Mouse (Mus musculus): ENCODE data around the gene Zdhhc23. TPM values are rescaled to one million over a fixed set of nuclear protein-coding genes. Genes with fewer than 3 reads are reported as not detected.

Zdhhc23 gene
- total and polyA plus RNA-seq, 2 experiments from 2014 or later = 2.7 to 4.8 TPM

GRCm38 (mm10) chr16:43951591-43951990 is 28.0 kb downstream of the Zdhhc23 start:
- no peak overlapping the region for H3K27ac ChIP-seq
- no peak overlapping the region for H3K4me2 ChIP-seq (ENCODE audit: low read depth, low read length)
- DNase-seq (ENCODE audit: low spot score) = no peak
- H3K4me1 ChIP-seq (ENCODE audit: insufficient read depth, low read length) = no peaks in the 10 kb centered on the region
- no peaks in the 10 kb centered on the region for H3K9me3 ChIP-seq (ENCODE audit: low read length)
- no peaks in the 10 kb centered on the region for H3K36me3 ChIP-seq (ENCODE audit: insufficient read depth, low read length)
- TF ChIP-seq CTCF (IDR thresholded peaks at IDR 0.05; ENCODE audit: low read depth) = no peak
- ATAC-seq = no peak
- no peak overlapping the region for H3K9ac ChIP-seq (replicated peaks; ENCODE audit: low read length)
- H3K4me3 ChIP-seq (ENCODE audit: low read length) = no peak overlapping the region
- 84% methylated on average over 4 of the region's 4 CpGs for WGBS
- H3K27me3 ChIP-seq (ENCODE audit: insufficient read depth, low read length) = no peaks in the 10 kb centered on the region

- no peak overlapping the region for H3K4me2 ChIP-seq (ENCODE audit: low read depth, low read length)
- no peak for TF ChIP-seq CTCF (IDR thresholded peaks at IDR 0.05; ENCODE audit: low read depth)
- H3K9ac ChIP-seq (replicated peaks; ENCODE audit: low read length) = no peak overlapping the region
- no peaks in the 10 kb centered on the region for H3K36me3 ChIP-seq (ENCODE audit: insufficient read depth, low read length)
- H3K4me3 ChIP-seq (ENCODE audit: low read length) = no peak overlapping the region
- no peak for ATAC-seq
- DNase-seq (ENCODE audit: low spot score) = no peak
- no peaks in the 10 kb centered on the region for H3K9me3 ChIP-seq (ENCODE audit: low read length)
- no peaks in the 10 kb centered on the region for H3K27me3 ChIP-seq (ENCODE audit: insufficient read depth, low read length)
- no peak overlapping the region for H3K27ac ChIP-seq
- H3K4me1 ChIP-seq (ENCODE audit: insufficient read depth, low read length) = no peaks in the 10 kb centered on the region
- WGBS = 65% methylated on average over 3 of the region's 3 CpGs
These were observed 33.7 kb downstream of the Zdhhc23 start for GRCm38 (mm10) chr16:43945869-43946268.

- Histone ChIP-seq H3K27me3 (ENCODE audit: insufficient read depth, low read length) (no peaks in the 10 kb centered on the region), H3K4me1 (ENCODE audit: insufficient read depth, low read length) (no peaks in the 10 kb centered on the region), H3K9me3 (ENCODE audit: low read length) (no peaks in the 10 kb centered on the region), H3K36me3 (ENCODE audit: insufficient read depth, low read length) (no peaks in the 10 kb centered on the region), H3K27ac (no peak overlapping the region), H3K9ac (replicated peaks; ENCODE audit: low read length) (no peak overlapping the region), H3K4me2 (ENCODE audit: low read depth, low read length) (no peak overlapping the region), H3K4me3 (ENCODE audit: low read length) (no peak overlapping the region)
- no peak for TF ChIP-seq CTCF (IDR thresholded peaks at IDR 0.05; ENCODE audit: low read depth)
- DNase-seq (ENCODE audit: low spot score) = no peak
- WGBS = 77% methylated on average over 3 of the region's 3 CpGs
- no peak for ATAC-seq
These were observed 34.2 kb downstream of the Zdhhc23 start for GRCm38 (mm10) chr16:43945351-43945750.

- Histone ChIP-seq H3K4me3 (ENCODE audit: low read length) (no peak overlapping the region), H3K4me1 (ENCODE audit: insufficient read depth, low read length) (no peaks in the 10 kb centered on the region), H3K27me3 (ENCODE audit: insufficient read depth, low read length) (no peaks in the 10 kb centered on the region), H3K36me3 (ENCODE audit: insufficient read depth, low read length) (no peaks in the 10 kb centered on the region), H3K4me2 (ENCODE audit: low read depth, low read length) (no peak overlapping the region), H3K27ac (no peak overlapping the region), H3K9me3 (ENCODE audit: low read length) (no peaks in the 10 kb centered on the region), H3K9ac (replicated peaks; ENCODE audit: low read length) (no peak overlapping the region)
- 91% methylated on average over 4 of the region's 4 CpGs for WGBS
- DNase-seq (ENCODE audit: low spot score) = no peak
- no peak for TF ChIP-seq CTCF (IDR thresholded peaks at IDR 0.05; ENCODE audit: low read depth)
- no peak for ATAC-seq
These were observed 38.7 kb downstream of the Zdhhc23 start for GRCm38 (mm10) chr16:43940846-43941245.

GRCm38 (mm10) chr16:43935892-43936291 is 43.7 kb downstream of the Zdhhc23 start:
- Histone ChIP-seq H3K4me1 (ENCODE audit: insufficient read depth, low read length) (no peaks in the 10 kb centered on the region), H3K36me3 (ENCODE audit: insufficient read depth, low read length) (no peaks in the 10 kb centered on the region), H3K9ac (replicated peaks; ENCODE audit: low read length) (no peak overlapping the region), H3K4me2 (ENCODE audit: low read depth, low read length) (no peak overlapping the region), H3K9me3 (ENCODE audit: low read length) (no peaks in the 10 kb centered on the region), H3K27ac (no peak overlapping the region), H3K4me3 (ENCODE audit: low read length) (no peak overlapping the region), H3K27me3 (ENCODE audit: insufficient read depth, low read length) (no peaks in the 10 kb centered on the region)
- DNase-seq (ENCODE audit: low spot score) (no peak), ATAC-seq (no peak)
- no peak for TF ChIP-seq CTCF (IDR thresholded peaks at IDR 0.05; ENCODE audit: low read depth)
- WGBS = 58% methylated on average over 3 of the region's 3 CpGs

GRCm38 (mm10) chr16:43935367-43935766 is 44.2 kb downstream of the Zdhhc23 start:
- 64% methylated on average over 3 of the region's 3 CpGs for WGBS
- no peak for TF ChIP-seq CTCF (IDR thresholded peaks at IDR 0.05; ENCODE audit: low read depth)
- Histone ChIP-seq H3K36me3 (ENCODE audit: insufficient read depth, low read length) (no peaks in the 10 kb centered on the region), H3K9me3 (ENCODE audit: low read length) (no peaks in the 10 kb centered on the region), H3K4me2 (ENCODE audit: low read depth, low read length) (no peak overlapping the region), H3K9ac (replicated peaks; ENCODE audit: low read length) (no peak overlapping the region), H3K4me1 (ENCODE audit: insufficient read depth, low read length) (no peaks in the 10 kb centered on the region), H3K27ac (no peak overlapping the region), H3K27me3 (ENCODE audit: insufficient read depth, low read length) (no peaks in the 10 kb centered on the region), H3K4me3 (ENCODE audit: low read length) (no peak overlapping the region)
- DNase-seq (ENCODE audit: low spot score) (peak; percentile 32), ATAC-seq (no peak)

GRCm38 (mm10) chr16:43934856-43935255 is 44.7 kb downstream of the Zdhhc23 start:
- H3K36me3 ChIP-seq (ENCODE audit: insufficient read depth, low read length) = no peaks in the 10 kb centered on the region
- H3K27me3 ChIP-seq (ENCODE audit: insufficient read depth, low read length) = no peaks in the 10 kb centered on the region
- no peaks in the 10 kb centered on the region for H3K9me3 ChIP-seq (ENCODE audit: low read length)
- H3K4me1 ChIP-seq (ENCODE audit: insufficient read depth, low read length) = no peaks in the 10 kb centered on the region
- no peak overlapping the region for H3K9ac ChIP-seq (replicated peaks; ENCODE audit: low read length)
- ATAC-seq (peak; percentile 43; the same call in 1 of the 2 replicates), DNase-seq (ENCODE audit: low spot score) (no peak)
- H3K27ac ChIP-seq = no peak overlapping the region
- no peak overlapping the region for H3K4me3 ChIP-seq (ENCODE audit: low read length)
- H3K4me2 ChIP-seq (ENCODE audit: low read depth, low read length) = no peak overlapping the region
- WGBS = 82% methylated on average over 8 of the region's 8 CpGs
- no peak for TF ChIP-seq CTCF (IDR thresholded peaks at IDR 0.05; ENCODE audit: low read depth)

All from hindbrain, postnatal 0 days (tissue).